Comparison of ENCODE assay signal across 12 mouse cellular contexts in the genomic region with DNA sequence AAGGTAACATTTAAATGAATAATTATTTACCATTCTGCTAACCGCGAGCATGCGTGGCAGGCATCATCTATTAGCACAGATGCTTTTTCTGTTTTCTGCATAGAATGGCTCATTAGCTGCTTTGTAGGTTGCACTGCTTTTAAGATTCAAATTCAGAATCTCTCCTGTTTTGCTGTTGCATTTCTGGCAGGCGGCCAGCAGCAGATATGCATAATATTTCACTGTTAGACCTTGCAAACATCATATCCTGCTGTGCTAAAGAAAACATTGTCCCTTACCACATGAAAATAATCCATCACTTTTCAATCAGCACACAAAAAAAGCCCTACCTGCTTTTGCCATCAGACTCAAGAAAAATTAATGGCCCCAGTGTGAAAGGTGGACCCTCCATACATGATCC.
A peak's percentile ranks its signal among the peaks of the same experiment; 100 is the strongest.
DNase-seq lines count a peak whose midpoint lies in the region; ATAC-seq and TF ChIP-seq lines count a peak whose summit lies in the region.
"Had no signal": no experiment of that assay in that cellular context is flagged by ENCODE, and none has a peak within 500 bp of the region (broad histone marks: within the 10 kb centered on the region; RNA-seq: fewer than 3 reads in every experiment).

No protein-coding gene starts in this region.

- H3K36me3 ChIP-seq in forebrain, embryonic 14.5 days (ENCODE audit: control insufficient read depth, insufficient read depth, low read length), result no peaks in the 10 kb centered on the region
- no peaks in the 10 kb centered on the region for H3K36me3 ChIP-seq in forebrain, embryonic 10.5 days (replicated peaks)
- no peaks in the 10 kb centered on the region for H3K36me3 ChIP-seq in midbrain, postnatal 0 days (ENCODE audit: insufficient read depth, low read length)
- no peaks in the 10 kb centered on the region for H3K36me3 ChIP-seq in midbrain, embryonic 13.5 days
- no peaks in the 10 kb centered on the region for H3K36me3 ChIP-seq in hindbrain, embryonic 13.5 days
- H3K36me3 ChIP-seq: liver, embryonic 15.5 days had no signal

- WGBS in forebrain, embryonic 14.5 days, result 40% methylated on average over 4 of the region's 4 CpGs
- WGBS in forebrain, embryonic 10.5 days, result 90% methylated on average over 4 of the region's 4 CpGs
- 55% methylated on average over 4 of the region's 4 CpGs for WGBS in midbrain, postnatal 0 days
- WGBS in midbrain, embryonic 13.5 days, result 74% methylated on average over 4 of the region's 4 CpGs
- 43% methylated on average over 4 of the region's 4 CpGs for WGBS in hindbrain, embryonic 13.5 days

- H3K27ac ChIP-seq in forebrain, embryonic 14.5 days (ENCODE audit: low read depth, low read length), result no peak overlapping the region
- no peak overlapping the region for H3K27ac ChIP-seq in forebrain, embryonic 10.5 days
- H3K27ac ChIP-seq in midbrain, postnatal 0 days (ENCODE audit: low read depth, low read length), result no peak overlapping the region
- no peak overlapping the region for H3K27ac ChIP-seq in midbrain, embryonic 13.5 days
- peak overlapping the region; percentile 53 for H3K27ac ChIP-seq in hindbrain, embryonic 13.5 days
- H3K27ac ChIP-seq: liver, embryonic 15.5 days had no signal

- H3K9me3 ChIP-seq in forebrain, embryonic 14.5 days (replicated peaks; ENCODE audit: control insufficient read depth, low read length), result no peaks in the 10 kb centered on the region
- no peaks in the 10 kb centered on the region for H3K9me3 ChIP-seq in forebrain, embryonic 10.5 days
- H3K9me3 ChIP-seq in midbrain, postnatal 0 days (ENCODE audit: low read length), result no peaks in the 10 kb centered on the region
- no peaks in the 10 kb centered on the region for H3K9me3 ChIP-seq in midbrain, embryonic 13.5 days
- H3K9me3 ChIP-seq in hindbrain, embryonic 13.5 days, result no peaks in the 10 kb centered on the region
- H3K9me3 ChIP-seq: liver, embryonic 15.5 days had no signal

- H3K4me3 ChIP-seq in forebrain, embryonic 14.5 days (ENCODE audit: low read depth, low read length), result no peak overlapping the region
- H3K4me3 ChIP-seq in forebrain, embryonic 10.5 days, result no peak overlapping the region
- no peak overlapping the region for H3K4me3 ChIP-seq in midbrain, postnatal 0 days (ENCODE audit: low read depth, low read length)
- no peak overlapping the region for H3K4me3 ChIP-seq in midbrain, embryonic 13.5 days (replicated peaks)
- H3K4me3 ChIP-seq in hindbrain, embryonic 13.5 days, result no peak overlapping the region
- H3K4me3 ChIP-seq: liver, embryonic 15.5 days had no signal

- ATAC-seq in forebrain, embryonic 14.5 days, result peak; percentile 44; the same call in 1 of the 2 replicates
- ATAC-seq in midbrain, postnatal 0 days (ENCODE audit: low FRiP score), result no peak
- ATAC-seq in midbrain, embryonic 13.5 days, result no peak
- ATAC-seq in hindbrain, embryonic 13.5 days (ENCODE audit: low FRiP score), result no peak
- no peak for ATAC-seq in frontal cortex, adult (ENCODE audit: low TSS enrichment)
- ATAC-seq: inflammation-experienced regulatory T-cells, adult 6 months had no signal

- H3K27me3 ChIP-seq in forebrain, embryonic 14.5 days (replicated peaks; ENCODE audit: control insufficient read depth, insufficient read depth, low read length), result no peaks in the 10 kb centered on the region
- no peaks in the 10 kb centered on the region for H3K27me3 ChIP-seq in forebrain, embryonic 10.5 days (ENCODE audit: poor library complexity, severe bottlenecking)
- no peaks in the 10 kb centered on the region for H3K27me3 ChIP-seq in midbrain, postnatal 0 days (ENCODE audit: insufficient read depth, low read length)
- H3K27me3 ChIP-seq in midbrain, embryonic 13.5 days, result no peaks in the 10 kb centered on the region
- H3K27me3 ChIP-seq in hindbrain, embryonic 13.5 days, result no peaks in the 10 kb centered on the region
- H3K27me3 ChIP-seq: liver, embryonic 15.5 days had no signal

- H3K4me2 ChIP-seq in forebrain, embryonic 14.5 days (ENCODE audit: low read length), result no peak overlapping the region
- no peak overlapping the region for H3K4me2 ChIP-seq in midbrain, postnatal 0 days (ENCODE audit: low read depth, low read length, poor library complexity, severe bottlenecking)
- H3K4me2 ChIP-seq in midbrain, embryonic 13.5 days (replicated peaks), result no peak overlapping the region
- no peak overlapping the region for H3K4me2 ChIP-seq in hindbrain, embryonic 13.5 days
- H3K4me2 ChIP-seq: liver, embryonic 15.5 days had no signal

- peak; percentile 53 for DNase-seq in forebrain, embryonic 14.5 days (ENCODE audit: low spot score)
- DNase-seq in forebrain, embryonic 10.5 days (ENCODE audit: extremely low spot score, low spot score), result no peak
- DNase-seq in midbrain, postnatal 0 days (ENCODE audit: low spot score), result peak; percentile 21
- DNase-seq in adrenal gland, postnatal 36 days, result peak; percentile 40 to 48
- DNase-seq in T-cell, adult 2 months (ENCODE audit: low spot score), result no peak
- DNase-seq: heart, adult 18-20 months; kidney, postnatal 14 days had no signal

- no peak for TF ChIP-seq CTCF in midbrain, postnatal 0 days (IDR thresholded peaks at IDR 0.05)

- H3K9ac ChIP-seq in forebrain, embryonic 14.5 days (ENCODE audit: low read length), result no peak overlapping the region
- H3K9ac ChIP-seq in midbrain, postnatal 0 days (replicated peaks; ENCODE audit: low read length, poor library complexity, severe bottlenecking), result no peak overlapping the region
- H3K9ac ChIP-seq in midbrain, embryonic 13.5 days (replicated peaks), result no peak overlapping the region
- no peak overlapping the region for H3K9ac ChIP-seq in hindbrain, embryonic 13.5 days
- H3K9ac ChIP-seq: liver, embryonic 15.5 days had no signal

- H3K4me1 ChIP-seq in forebrain, embryonic 14.5 days (ENCODE audit: control insufficient read depth, insufficient read depth, low read length), result no peaks in the 10 kb centered on the region; the same call in 1 of the 2 replicates
- peaks cover 9% of the 10 kb centered on the region for H3K4me1 ChIP-seq in forebrain, embryonic 10.5 days
- no peaks in the 10 kb centered on the region for H3K4me1 ChIP-seq in midbrain, postnatal 0 days (ENCODE audit: insufficient read depth, low read length)
- H3K4me1 ChIP-seq in midbrain, embryonic 13.5 days (replicated peaks), result peaks cover 9% of the 10 kb centered on the region
- peaks cover 15% of the 10 kb centered on the region for H3K4me1 ChIP-seq in hindbrain, embryonic 13.5 days (replicated peaks)
- H3K4me1 ChIP-seq: liver, embryonic 15.5 days had no signal

Comparison
In these comparisons a context has a peak if more than half of its experiments do, and no peak if none do; other contexts are left out.
1. DNase-seq: peak in forebrain, embryonic 14.5 days (single experiment), midbrain, postnatal 0 days (single experiment) and adrenal gland, postnatal 36 days (2 of 2); none in forebrain, embryonic 10.5 days (single experiment) and T-cell, adult 2 months (single experiment).